Mouse (Mus musculus) NIH3T3 (cell line): ENCODE results near the gene Draxin.
A peak's percentile ranks its signal among the peaks of the same experiment; 100 is the strongest.
"Not testable (repeated sequence)": the region's sequence is repeated elsewhere in the genome, so short reads cannot be mapped to it uniquely, and the experiment has no call there.

Experiments
- DNase-seq: peaks from one replicate; pipeline ENCODE4 v3.0.0-alpha.2; 2012; ENCODE audit warnings: low read depth

Draxin gene

GRCm38 (mm10) chr4:148151267-148152168 is 21.0 kb upstream of the Draxin start, which contains the start of gene Fbxo6:
Gene Fbxo6 (minus strand): TSS chr4:148152140.
- DNase-seq: peak; percentile 92

GRCm38 (mm10) chr4:148150953-148151266 is 20.4 kb upstream of the Draxin start:
- DNase-seq: no peak

DNA sequence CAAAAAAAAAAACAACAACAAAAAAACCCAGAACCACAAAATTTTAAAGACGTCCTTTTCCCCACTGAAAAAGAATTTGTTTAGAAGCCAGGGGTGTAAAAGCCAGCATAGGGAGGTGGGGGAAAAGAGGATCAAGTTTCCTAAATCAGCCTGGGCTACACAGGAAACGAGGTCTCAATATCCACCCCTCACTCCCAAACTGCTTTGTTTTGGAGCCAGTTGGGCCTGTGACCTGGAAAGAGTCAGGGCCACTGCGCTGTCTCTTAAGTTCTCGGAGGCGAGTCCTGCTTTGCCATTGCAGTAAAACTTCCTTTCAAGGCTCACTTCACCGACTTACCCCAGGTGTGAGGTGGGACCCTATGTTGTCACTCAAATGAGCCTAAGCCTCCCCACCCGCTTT is 19.7 kb upstream of the Draxin start:
- no peak for DNase-seq

DNA sequence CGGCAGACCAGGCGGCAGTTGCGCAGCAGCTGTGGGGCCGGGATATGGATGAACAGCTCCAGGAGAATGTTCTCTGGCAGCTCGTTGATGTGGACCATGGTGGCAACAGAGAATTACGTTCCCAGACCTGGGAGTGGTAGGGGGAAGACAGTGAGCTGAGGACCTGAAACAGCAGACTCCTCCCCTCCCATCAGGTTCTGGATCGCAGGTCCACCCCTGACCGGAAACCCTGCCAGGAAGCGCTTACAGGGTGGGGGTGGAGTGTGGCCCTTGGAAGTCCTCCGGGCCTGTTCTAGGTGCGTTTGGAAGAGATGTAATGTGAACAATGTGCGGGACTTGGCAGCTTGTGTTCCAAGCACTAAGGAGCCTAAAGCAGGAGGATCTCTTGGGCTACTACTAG is 19.0 kb upstream of the Draxin start:
- no peak for DNase-seq

DNA sequence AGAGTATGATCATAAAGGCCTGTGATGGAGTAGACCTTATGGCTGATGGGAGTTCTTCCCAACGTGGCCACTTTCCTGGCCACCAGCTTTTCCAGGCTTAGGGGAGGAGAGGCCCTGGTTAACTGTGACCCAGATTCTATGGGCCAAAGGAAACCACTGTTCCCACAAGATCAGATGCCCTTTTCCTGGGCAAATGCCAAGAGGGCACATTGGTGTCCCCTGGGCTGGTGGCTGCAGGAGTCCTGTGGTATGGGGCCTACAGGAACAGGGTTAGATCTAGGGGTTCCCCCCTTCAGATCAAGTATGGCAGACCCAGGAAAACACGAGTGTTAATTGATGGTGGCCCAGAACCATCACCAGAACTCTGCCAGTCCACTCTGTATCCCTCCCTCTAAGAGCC is 17.2 kb upstream of the Draxin start:
- DNase-seq: no peak

- no peak for DNase-seq
Measured at GRCm38 (mm10) chr4:148143721-148144120, 13.2 kb upstream of the Draxin start.

DNA sequence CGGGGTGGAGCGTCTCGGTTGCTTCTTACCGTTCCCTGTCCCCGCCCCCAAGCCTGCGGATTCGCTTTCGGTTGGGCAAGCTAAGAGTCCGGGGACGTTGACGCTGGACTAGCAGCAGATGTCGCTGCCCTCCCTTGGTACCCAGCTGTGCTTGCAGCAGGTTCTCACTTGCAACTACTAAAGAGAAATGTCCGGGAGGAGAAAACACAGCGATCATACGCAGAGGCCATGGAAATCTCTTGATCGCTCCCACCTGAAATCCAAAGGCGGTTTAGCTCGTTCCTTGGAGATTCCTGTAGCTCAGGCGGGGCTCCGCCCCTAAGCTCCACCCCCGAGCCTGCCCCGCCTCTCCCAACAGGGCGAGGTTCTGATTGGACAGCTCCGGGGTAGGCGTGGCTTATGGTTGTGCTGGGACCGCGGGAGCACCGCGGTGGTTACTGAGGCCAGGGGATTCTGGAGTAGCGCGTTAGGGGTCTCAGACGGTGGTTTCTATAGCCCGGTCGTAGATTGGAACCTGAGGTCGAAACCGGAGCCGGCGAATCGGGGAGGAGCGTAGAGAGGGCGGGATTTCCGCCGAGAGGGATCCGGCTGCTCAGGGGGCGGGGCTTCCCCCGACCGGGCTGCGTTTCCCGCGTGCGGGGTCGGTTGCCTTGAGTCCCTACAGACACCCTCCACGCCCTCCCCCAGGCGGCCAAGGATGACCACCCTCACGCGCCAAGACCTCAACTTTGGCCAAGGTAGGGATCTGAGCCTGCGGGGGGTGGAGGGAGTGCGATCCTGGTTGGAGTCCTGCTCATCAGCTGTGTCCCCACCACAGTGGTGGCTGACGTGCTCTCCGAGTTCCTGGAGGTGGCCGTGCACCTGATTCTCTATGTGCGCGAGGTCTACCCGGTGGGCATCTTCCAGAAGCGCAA is 9.9 kb upstream of the Draxin start:
- peak; percentile 90 for DNase-seq

DNA sequence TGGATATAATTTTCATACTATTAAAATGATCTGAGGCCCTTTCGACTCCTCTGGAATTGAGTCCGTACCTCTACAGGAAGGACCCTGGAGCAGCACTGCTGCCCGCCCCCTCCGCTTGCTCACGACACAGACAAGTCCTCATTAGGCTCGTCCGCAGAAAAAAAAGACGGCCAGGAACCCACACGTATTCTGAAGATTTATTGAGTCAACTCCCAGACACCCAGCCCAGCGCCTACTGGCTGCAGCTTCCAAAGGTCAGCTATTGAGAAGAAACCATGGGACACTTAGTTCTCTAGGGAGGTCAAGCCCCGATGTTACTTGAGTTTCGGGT is 9.2 kb upstream of the Draxin start:
- no peak for DNase-seq

GRCm38 (mm10) chr4:148137503-148137902 is 7.0 kb upstream of the Draxin start:
- DNase-seq: no peak

GRCm38 (mm10) chr4:148134988-148135387 is 4.5 kb upstream of the Draxin start:
- no peak for DNase-seq

- no peak for DNase-seq
Measured at GRCm38 (mm10) chr4:148131497-148132081, 1.1 kb upstream of the Draxin start.

DNA sequence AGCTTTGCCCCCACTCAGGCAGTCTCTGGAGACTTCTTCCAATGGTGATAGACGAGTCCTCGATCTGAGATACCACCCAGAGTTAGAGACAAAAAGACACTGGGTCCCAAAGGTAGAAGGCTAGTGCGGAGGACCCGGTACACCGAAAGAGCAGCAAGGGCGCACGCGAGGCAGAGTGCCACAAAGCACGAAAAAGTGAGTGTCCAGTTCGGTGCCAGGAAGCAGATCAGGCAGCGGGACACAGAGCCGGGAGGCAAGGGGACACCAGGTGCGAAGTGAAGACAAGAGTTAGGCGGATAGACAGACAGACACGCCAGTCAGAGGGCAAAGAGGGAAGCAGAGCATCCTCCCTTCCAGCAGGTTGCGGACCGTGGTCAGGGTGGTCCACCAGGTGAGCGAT is 365 bp downstream of the Draxin start, which contains the start of gene Mad2l2:
TSS of gene Mad2l2 (plus strand) at position 252 of the 400 bp plus-strand sequence.
- no peak for DNase-seq

- DNase-seq: no peak
Measured at GRCm38 (mm10) chr4:148128672-148129071, 1.8 kb downstream of the Draxin start.

DNA sequence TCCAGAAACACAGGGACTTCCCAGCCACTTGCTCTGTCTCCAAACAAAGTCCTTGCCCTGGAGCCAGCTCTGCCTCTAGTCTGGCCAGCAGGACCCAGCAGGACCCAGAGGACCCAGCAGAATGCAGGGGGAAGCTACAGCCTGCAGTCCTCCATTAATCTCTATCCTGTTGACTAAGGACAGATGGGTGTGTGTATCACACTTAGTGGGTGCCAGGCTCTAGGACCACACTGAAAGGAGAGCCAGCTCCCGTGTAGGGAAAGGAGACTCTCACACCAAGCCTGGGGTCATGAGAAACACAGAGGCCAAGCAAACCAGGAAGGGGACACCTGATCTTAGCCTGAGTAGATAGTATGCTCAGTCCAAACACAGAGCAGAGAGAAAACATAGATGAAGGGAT is 2.3 kb downstream of the Draxin start:
- DNase-seq: no peak

- DNase-seq: no peak
Measured at GRCm38 (mm10) chr4:148122694-148123066, 7.8 kb downstream of the Draxin start.

DNA sequence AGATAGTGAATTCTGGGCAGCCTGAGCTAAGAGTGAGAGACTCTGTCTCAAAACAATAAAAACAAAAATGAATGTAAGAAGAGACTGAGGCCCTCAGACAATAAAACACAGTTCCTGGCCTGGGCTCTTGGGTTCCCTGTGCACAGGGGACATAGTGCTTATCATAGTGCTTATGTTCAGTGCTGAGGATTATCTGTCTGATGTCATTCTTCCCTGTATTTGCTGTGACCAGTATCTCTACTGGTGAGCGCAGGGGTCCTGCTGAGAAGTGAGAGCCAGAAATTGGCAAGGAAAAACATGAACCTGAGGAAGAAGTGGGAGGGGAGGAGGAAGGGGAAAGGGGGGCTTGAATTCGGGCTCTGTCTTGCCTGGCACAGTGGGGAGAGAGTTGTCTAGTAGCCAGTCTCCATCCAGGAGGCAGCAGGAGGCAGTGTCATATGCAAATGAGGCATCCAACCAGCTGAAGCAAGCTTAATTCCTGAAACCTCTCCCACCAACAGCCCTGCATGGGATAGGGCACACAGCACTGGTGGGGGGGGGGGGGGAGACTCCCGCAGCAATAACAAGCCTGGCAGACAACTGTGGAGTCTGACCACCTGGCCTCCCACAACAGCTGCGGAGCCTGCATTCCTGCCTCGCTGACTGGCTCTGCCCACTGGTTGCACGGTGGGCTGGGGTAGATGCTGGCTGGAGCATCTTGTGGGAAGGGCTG is 8.4 kb downstream of the Draxin start:
- no peak for DNase-seq

DNA sequence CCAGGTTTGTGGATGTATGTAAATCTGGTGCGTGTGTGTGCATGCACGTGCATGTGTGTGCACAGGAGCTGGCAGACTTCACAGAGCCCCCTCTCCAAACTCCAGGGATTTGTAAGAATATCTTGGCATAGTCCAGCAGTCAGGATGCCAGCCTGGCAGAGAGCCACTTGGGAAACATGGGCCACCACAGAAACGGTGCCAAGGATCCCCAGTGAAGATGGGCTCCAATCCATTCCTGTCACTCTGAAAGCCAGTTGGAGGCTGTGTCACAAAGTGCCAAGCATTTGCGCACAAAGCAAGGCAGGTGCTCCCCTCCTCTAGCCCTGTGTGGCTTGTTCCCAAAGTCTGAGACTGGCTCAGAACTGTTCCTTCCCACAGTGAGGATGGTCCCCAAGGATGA is 9.1 kb downstream of the Draxin start:
- no peak for DNase-seq

DNA sequence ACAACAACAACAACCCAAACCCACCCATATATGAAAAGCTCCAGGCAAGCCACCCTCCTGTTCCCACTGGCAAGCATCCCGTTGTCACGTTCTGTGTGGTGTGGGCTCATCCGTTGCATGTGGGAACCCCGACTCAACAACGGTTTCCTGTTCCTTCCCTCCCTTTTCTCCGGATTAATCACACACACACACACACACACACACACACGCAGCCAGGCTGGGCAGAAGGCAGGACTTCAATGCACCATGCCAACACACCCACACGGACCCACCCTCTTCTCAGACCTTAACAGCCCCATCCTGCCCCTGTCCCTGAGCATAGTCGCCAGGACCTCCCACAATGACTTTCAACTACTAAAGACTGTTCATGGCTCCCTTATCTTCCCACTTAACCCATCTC is 9.9 kb downstream of the Draxin start:
- no peak for DNase-seq

GRCm38 (mm10) chr4:148119578-148119977 is 10.9 kb downstream of the Draxin start:
- DNase-seq: not testable (repeated sequence)

GRCm38 (mm10) chr4:148117392-148117791 is 13.1 kb downstream of the Draxin start:
- DNase-seq: no peak

DNA sequence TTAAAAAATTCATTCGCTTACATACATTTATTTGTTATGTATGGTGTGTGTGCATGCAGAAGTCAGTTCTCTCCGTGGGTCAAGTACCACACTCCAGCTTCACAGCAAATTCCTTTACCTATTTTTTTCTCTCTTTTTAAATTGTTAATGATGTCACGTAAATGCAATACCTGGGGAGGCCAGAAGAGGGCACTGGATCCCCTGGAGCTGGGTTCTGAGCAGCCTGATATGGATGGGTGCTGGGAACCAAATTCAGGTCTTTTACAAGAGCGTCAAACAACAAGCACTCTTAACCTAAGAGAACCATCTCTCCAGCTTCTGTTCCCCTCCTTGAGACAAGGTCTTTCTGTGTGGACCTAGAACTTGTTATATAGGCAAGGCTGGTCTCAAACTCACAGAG is 13.8 kb downstream of the Draxin start:
- peak; percentile 28 for DNase-seq

DNA sequence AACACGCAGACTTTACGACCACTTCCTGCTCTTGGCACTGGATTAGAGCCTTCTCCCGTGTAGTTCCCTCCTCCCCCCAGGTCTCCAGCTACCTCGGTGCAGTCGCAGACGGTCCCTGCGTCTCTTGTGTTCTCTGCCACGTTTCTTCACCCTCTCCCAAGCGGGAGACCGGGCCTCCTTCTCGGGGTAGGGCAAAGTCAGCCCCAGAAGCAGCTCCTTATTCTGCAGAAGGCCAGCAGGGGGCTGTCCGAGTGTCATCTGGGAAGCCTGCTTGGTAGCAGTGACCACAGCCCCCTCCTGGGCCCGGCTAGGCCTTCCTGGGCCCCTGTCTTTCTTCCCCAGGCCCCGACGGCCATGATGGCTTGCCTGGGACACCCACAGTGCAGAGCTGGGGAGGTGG is 15.0 kb downstream of the Draxin start:
- peak; percentile 80 for DNase-seq
